Mouse (Mus musculus) brain, embryonic 18.5 days (tissue): ENCODE data around the gene Olfr32.
"Not testable (repeated sequence)": the region's sequence is repeated elsewhere in the genome, so short reads cannot be mapped to it uniquely, and the experiment has no call there.

Experiments
- DNase-seq: peaks from one replicate; pipeline ENCODE4 v3.0.0-alpha.2; 2012; ENCODE audit warnings: low read depth, low spot score

Gene Olfr32

GRCm38 (mm10) chr2:90142196-90142595, at the start of gene Olfr32:
Gene Olfr32 (minus strand): TSS chr2:90142296.
- DNase-seq = no peak

- DNase-seq = not testable (repeated sequence)
These were observed 45.0 kb upstream of the Olfr32 start for GRCm38 (mm10) chr2:90187082-90187481.

- DNase-seq = not testable (repeated sequence)
These were observed 44.0 kb upstream of the Olfr32 start for GRCm38 (mm10) chr2:90186082-90186481.

- DNase-seq = no peak
These were observed 11.8 kb upstream of the Olfr32 start for GRCm38 (mm10) chr2:90153916-90154315.

- no peak for DNase-seq
These were observed 10.9 kb upstream of the Olfr32 start, which contains the start of gene Olfr1270 for GRCm38 (mm10) chr2:90152991-90153390. Gene Olfr1270 (minus strand): TSS chr2:90153091.

GRCm38 (mm10) chr2:90121312-90121711, 20.8 kb downstream of the Olfr32 start, which contains the start of gene Olfr1269:
Gene Olfr1269 (minus strand): TSS chr2:90121412.
- DNase-seq = no peak
